Mouse (Mus musculus): ENCODE data around the gene Emd. TPM values are rescaled to one million over a fixed set of nuclear protein-coding genes. Genes with fewer than 3 reads are reported as not detected.

Gene Emd
- polyA plus RNA-seq, 1 experiment from 2014 or later = 15.4 TPM

- H3K4me3 ChIP-seq = peak overlapping the region; percentile 61
- peak overlapping the region; percentile 91 for H3K27ac ChIP-seq (replicated peaks)
- H3K4me1 ChIP-seq = peaks cover 4% of the 10 kb centered on the region; the same call in 1 of the 2 replicates
- no peaks in the 10 kb centered on the region for H3K27me3 ChIP-seq
- 20% methylated on average over 38 of the region's 38 CpGs for WGBS
- peak overlapping the region; percentile 77 for H3K9ac ChIP-seq (replicated peaks)
- peak; percentile 87 for ATAC-seq (ENCODE audit: low FRiP score, low read depth)
- peaks cover 20% of the 10 kb centered on the region for H3K36me3 ChIP-seq
- H3K9me3 ChIP-seq = no peaks in the 10 kb centered on the region
- H3K4me2 ChIP-seq (replicated peaks) = peak overlapping the region; percentile 65
Measured at GRCm38 (mm10) chrX:74246213-74246681, 8.2 kb upstream of the Emd start.

- Histone ChIP-seq H3K9ac (replicated peaks) (peak overlapping the region; percentile 52), H3K27ac (replicated peaks) (peak overlapping the region; percentile 91), H3K27me3 (no peaks in the 10 kb centered on the region), H3K4me2 (replicated peaks) (peak overlapping the region; percentile 65), H3K36me3 (peaks cover 16% of the 10 kb centered on the region), H3K4me1 (peaks cover 4% of the 10 kb centered on the region; the same call in 1 of the 2 replicates), H3K9me3 (no peaks in the 10 kb centered on the region), H3K4me3 (peak overlapping the region; percentile 61)
- 13% methylated on average over 15 of the region's 15 CpGs for WGBS
- ATAC-seq (ENCODE audit: low FRiP score, low read depth) = peak; percentile 16
Measured at GRCm38 (mm10) chrX:74246693-74247092, 7.8 kb upstream of the Emd start.

GRCm38 (mm10) chrX:74248651-74249050, 5.8 kb upstream of the Emd start:
- Histone ChIP-seq H3K9me3 (no peaks in the 10 kb centered on the region), H3K4me2 (replicated peaks) (no peak overlapping the region), H3K4me3 (no peak overlapping the region), H3K27me3 (no peaks in the 10 kb centered on the region), H3K36me3 (no peaks in the 10 kb centered on the region), H3K9ac (replicated peaks) (no peak overlapping the region), H3K4me1 (peaks cover 4% of the 10 kb centered on the region; the same call in 1 of the 2 replicates), H3K27ac (replicated peaks) (no peak overlapping the region)
- ATAC-seq (ENCODE audit: low FRiP score, low read depth) = no peak
- 22% methylated on average over 3 of the region's 3 CpGs for WGBS

- Histone ChIP-seq H3K4me2 (replicated peaks) (peak within 1 kb of the TSS; percentile 59), H3K27me3 (no peaks in the 10 kb centered on the region), H3K36me3 (no peaks in the 10 kb centered on the region), H3K4me3 (peak within 1 kb of the TSS; percentile 47), H3K9me3 (no peaks in the 10 kb centered on the region), H3K9ac (replicated peaks) (peak within 1 kb of the TSS; percentile 64), H3K27ac (replicated peaks) (peak within 1 kb of the TSS; percentile 35; the same call in 1 of the 2 replicates), H3K4me1 (no peaks in the 10 kb centered on the region)
- no peak for ATAC-seq (ENCODE audit: low FRiP score, low read depth)
- 18% methylated on average over 38 of the region's 38 CpGs for WGBS
Measured at GRCm38 (mm10) chrX:74249615-74250014, 4.9 kb upstream of the Emd start, which contains the start of gene Flna. Gene Flna (minus strand): TSS chrX:74249820.

DNA sequence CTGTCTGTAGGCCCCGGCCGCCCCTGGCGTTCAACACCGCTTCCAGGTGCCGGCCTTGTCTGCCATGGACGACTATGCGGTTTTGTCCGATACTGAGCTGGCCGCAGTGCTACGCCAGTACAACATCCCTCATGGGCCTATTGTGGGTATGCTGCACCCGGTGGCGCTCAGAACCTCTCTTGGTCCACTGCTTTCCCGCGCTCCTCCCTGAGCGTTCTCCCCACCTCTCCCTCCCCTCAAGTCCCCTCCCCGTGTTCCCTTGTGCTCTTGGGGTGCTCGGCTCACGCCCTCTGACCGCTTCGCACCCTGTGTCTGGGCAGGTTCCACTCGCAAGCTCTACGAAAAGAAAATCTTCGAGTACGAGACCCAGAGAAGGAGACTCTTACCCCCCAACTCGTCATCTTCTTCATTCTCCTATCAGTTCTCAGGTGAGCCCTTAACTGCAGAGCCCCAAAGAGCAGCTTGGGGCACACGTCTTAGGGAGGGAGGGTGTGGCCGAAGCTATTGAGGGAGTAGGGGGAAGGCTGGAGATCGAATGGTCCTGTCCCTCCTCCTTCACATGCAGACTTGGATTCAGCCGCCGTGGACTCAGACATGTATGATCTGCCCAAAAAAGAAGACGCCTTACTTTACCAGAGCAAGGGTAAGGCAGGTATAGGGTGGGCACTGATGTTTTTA, 540 bp downstream of the Emd start:
- Histone ChIP-seq H3K4me2 (replicated peaks) (peak overlapping the region; percentile 65), H3K9me3 (no peaks in the 10 kb centered on the region), H3K27ac (replicated peaks) (peak overlapping the region; percentile 88), H3K9ac (replicated peaks) (peak overlapping the region; percentile 75), H3K4me1 (peaks cover 5% of the 10 kb centered on the region), H3K27me3 (no peaks in the 10 kb centered on the region), H3K4me3 (peak overlapping the region; percentile 53), H3K36me3 (no peaks in the 10 kb centered on the region; the same call in 1 of the 2 replicates)
- 29% methylated on average over 29 of the region's 31 CpGs for WGBS
- ATAC-seq (ENCODE audit: low FRiP score, low read depth) = peak; percentile 73; the same call in 1 of the 2 replicates

DNA sequence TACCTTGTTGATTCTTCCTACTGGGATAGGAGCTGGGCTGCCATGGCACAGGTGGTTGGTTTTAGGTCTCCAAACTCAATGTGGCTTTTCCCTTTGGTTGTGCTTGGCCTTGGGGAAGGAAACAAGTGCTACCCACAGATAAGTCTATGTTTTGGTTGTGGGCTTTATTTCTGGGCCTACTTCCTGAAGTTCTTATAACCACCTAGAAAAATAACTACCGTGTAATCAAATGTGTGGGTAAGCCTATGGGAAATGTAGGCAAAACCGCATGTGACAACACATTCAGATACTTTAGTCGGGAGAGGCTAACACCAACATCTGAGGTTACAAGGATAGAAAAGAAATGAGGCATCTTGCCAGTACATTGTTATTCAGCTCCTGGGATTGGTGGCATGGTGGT, 3.3 kb downstream of the Emd start:
- Histone ChIP-seq H3K27ac (replicated peaks) (no peak overlapping the region), H3K4me2 (replicated peaks) (no peak overlapping the region), H3K4me3 (no peak overlapping the region), H3K9me3 (no peaks in the 10 kb centered on the region), H3K9ac (replicated peaks) (no peak overlapping the region), H3K4me1 (peaks cover 5% of the 10 kb centered on the region), H3K36me3 (no peaks in the 10 kb centered on the region; the same call in 1 of the 2 replicates), H3K27me3 (no peaks in the 10 kb centered on the region)
- WGBS = 94% methylated on average over 3 of the region's 3 CpGs
- no peak for ATAC-seq (ENCODE audit: low FRiP score, low read depth)

DNA sequence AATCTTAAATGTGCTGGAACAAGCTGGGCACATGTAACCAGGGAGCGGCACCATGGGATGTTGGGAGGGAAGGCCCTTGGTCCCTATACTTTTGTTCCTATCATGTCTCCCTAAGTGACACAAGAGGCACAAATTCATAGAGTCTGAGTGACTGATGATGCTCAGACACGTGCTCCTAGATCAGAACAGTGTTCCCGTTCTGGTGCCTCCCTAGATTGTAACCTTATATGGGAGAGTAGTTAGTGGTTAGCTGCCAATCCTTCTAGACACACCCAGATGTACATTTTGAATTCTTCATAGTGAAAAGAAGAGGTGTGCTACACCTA, 15.2 kb downstream of the Emd start:
- Histone ChIP-seq H3K4me1 (0 out of 2 replicates have a peak, but pooled peaks cover 6% of the 10 kb centered on the region), H3K9ac (replicated peaks) (peak overlapping the region; percentile 58; the same call in 1 of the 2 replicates), H3K4me2 (replicated peaks) (peak overlapping the region; percentile 49), H3K27ac (replicated peaks) (peak overlapping the region; percentile 92), H3K27me3 (no peaks in the 10 kb centered on the region), H3K9me3 (no peaks in the 10 kb centered on the region), H3K4me3 (peak overlapping the region; percentile 60), H3K36me3 (0 out of 2 replicates have a peak, but pooled peaks cover 3% of the 10 kb centered on the region)
- 32% methylated on average over 3 of the region's 3 CpGs for WGBS
- no peak for ATAC-seq (ENCODE audit: low FRiP score, low read depth)

DNA sequence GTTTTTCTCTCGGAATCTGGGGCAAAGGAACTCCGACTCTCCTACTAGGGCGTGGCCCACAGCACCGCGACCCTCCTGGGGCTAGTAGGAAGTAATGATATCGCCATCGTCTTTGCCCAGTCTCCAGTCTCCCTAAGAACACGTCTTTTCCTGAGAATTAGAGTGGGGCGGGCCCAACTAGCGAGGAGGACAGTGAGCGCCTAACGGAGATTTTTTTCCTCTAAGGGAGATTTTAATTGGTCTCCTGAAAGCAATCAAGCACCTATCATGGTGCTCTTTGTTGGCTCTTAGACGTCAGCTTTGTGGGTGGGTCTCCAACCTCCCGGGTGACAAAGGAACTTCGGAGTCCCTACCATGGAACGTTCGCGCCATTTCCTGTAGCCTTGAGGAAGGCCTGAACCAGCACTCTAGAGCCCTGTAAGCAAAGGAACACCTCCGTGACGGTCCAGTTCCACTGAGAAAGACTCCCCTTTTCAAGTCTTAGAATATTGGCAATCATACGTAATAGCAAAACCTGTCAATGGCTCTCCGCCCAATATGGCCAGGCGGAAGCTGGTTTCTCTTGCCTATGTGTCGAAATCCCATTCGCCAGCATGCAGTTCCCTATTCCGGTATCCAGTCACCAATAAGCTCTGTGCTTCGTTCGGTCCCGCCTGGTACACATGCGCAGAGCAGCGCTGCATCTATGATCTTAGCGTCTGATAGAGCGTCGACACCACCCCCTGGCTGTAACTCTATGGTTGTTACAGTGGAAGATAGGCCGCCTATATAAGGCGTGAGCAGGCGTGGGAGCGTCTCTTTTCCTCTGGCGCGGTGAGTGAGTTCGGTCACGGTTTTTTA, 15.8 kb downstream of the Emd start, which contains the start of gene Rpl10:
Rpl10 (plus strand) TSS at position 751 of the 840 bp plus-strand sequence.
- peak within 1 kb of the TSS; percentile 61 for H3K4me2 ChIP-seq (replicated peaks)
- 19% methylated on average over 42 of the region's 42 CpGs for WGBS
- H3K4me1 ChIP-seq = 0 out of 2 replicates have a peak, but pooled peaks cover 6% of the 10 kb centered on the region
- ATAC-seq (ENCODE audit: low FRiP score, low read depth) = peak; percentile 96
- H3K9me3 ChIP-seq = no peaks in the 10 kb centered on the region
- no peaks in the 10 kb centered on the region for H3K27me3 ChIP-seq
- H3K9ac ChIP-seq (replicated peaks) = peak within 1 kb of the TSS; percentile 77
- peak within 1 kb of the TSS; percentile 60 for H3K4me3 ChIP-seq
- 0 out of 2 replicates have a peak, but pooled peaks cover 3% of the 10 kb centered on the region for H3K36me3 ChIP-seq
- peak within 1 kb of the TSS; percentile 92 for H3K27ac ChIP-seq (replicated peaks)

GRCm38 (mm10) chrX:74270902-74271551, 16.5 kb downstream of the Emd start:
- H3K27me3 ChIP-seq = no peaks in the 10 kb centered on the region
- H3K36me3 ChIP-seq = 0 out of 2 replicates have a peak, but pooled peaks cover 3% of the 10 kb centered on the region
- H3K4me1 ChIP-seq = 0 out of 2 replicates have a peak, but pooled peaks cover 6% of the 10 kb centered on the region
- 19% methylated on average over 27 of the region's 27 CpGs for WGBS
- H3K9me3 ChIP-seq = no peaks in the 10 kb centered on the region
- peak overlapping the region; percentile 54; the same call in 1 of the 2 replicates for H3K27ac ChIP-seq (replicated peaks)
- peak overlapping the region; percentile 77 for H3K9ac ChIP-seq (replicated peaks)
- peak overlapping the region; percentile 60 for H3K4me3 ChIP-seq
- peak overlapping the region; percentile 61 for H3K4me2 ChIP-seq (replicated peaks)
- ATAC-seq (ENCODE audit: low FRiP score, low read depth) = no peak

- no peaks in the 10 kb centered on the region for H3K27me3 ChIP-seq
- WGBS = 36% methylated on average over 10 of the region's 10 CpGs
- no peak overlapping the region for H3K9ac ChIP-seq (replicated peaks)
- H3K9me3 ChIP-seq = no peaks in the 10 kb centered on the region
- H3K27ac ChIP-seq (replicated peaks) = no peak overlapping the region
- H3K4me3 ChIP-seq = no peak overlapping the region
- no peak overlapping the region for H3K4me2 ChIP-seq (replicated peaks)
- H3K36me3 ChIP-seq = 0 out of 2 replicates have a peak, but pooled peaks cover 3% of the 10 kb centered on the region
- H3K4me1 ChIP-seq = 0 out of 2 replicates have a peak, but pooled peaks cover 6% of the 10 kb centered on the region
- ATAC-seq (ENCODE audit: low FRiP score, low read depth) = no peak
Measured at GRCm38 (mm10) chrX:74273422-74274322, 19.2 kb downstream of the Emd start.
